Comparison of ENCODE assay signal across 8 mouse cellular contexts in the genomic region with DNA sequence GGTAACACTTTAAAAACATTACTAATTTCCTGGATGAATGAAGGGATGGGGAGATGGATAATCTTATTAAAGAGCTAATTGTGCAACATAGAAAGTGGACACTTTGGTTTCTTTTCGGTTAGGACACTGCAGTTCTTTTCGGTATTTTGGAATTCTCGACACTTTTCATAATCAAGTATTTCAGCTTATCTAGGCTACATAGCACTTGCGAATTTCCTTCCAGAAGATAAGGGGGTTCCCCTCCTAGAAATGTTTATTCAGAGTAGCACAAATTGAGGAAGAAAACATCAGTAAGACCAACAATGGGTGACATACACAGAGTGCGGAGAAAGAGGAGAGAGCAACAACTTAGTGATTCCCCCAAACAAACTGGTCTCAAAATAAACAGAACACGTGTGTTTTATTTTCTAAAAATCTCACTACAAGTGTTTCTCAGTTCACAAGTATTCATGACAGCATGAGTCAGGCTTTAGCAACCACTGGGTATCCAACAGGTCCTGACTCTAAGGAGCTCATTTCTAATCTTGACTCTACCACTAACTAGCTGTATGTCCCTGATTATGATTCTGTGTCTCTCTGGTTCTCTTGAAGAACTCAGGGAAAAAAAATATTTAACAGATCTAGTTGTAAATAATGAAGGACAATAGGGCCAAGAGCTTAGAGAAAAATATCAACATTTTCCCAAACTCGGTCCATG. TPM values are rescaled to one million over a fixed set of nuclear protein-coding genes. Genes with fewer than 3 reads are reported as not detected.
DNase-seq lines count a peak whose midpoint lies in the region; ATAC-seq and TF ChIP-seq lines count a peak whose summit lies in the region.

No protein-coding gene starts in this region.

- WGBS in heart, embryonic 12.5 days: 46% methylated on average over 7 of the region's 7 CpGs
- WGBS in bone marrow, adult 2 months: 21% methylated on average over 7 of the region's 7 CpGs
- WGBS in hindbrain, embryonic 13.5 days: 87% methylated on average over 7 of the region's 7 CpGs
- 83% methylated on average over 7 of the region's 7 CpGs for WGBS in midbrain, embryonic 13.5 days

- H3K27ac ChIP-seq in heart, embryonic 12.5 days (ENCODE audit: poor library complexity, severe bottlenecking): no peak overlapping the region
- no peak overlapping the region for H3K27ac ChIP-seq in bone marrow, adult 2 months (ENCODE audit: control insufficient read depth, insufficient read depth, low read depth, low read length, poor library complexity)
- no peak overlapping the region for H3K27ac ChIP-seq in hindbrain, embryonic 13.5 days
- H3K27ac ChIP-seq in midbrain, embryonic 13.5 days: no peak overlapping the region

- no peaks in the 10 kb centered on the region for H3K36me3 ChIP-seq in heart, embryonic 12.5 days
- H3K36me3 ChIP-seq in hindbrain, embryonic 13.5 days: 0 out of 2 replicates have a peak, but pooled peaks cover 4% of the 10 kb centered on the region
- H3K36me3 ChIP-seq in midbrain, embryonic 13.5 days: no peaks in the 10 kb centered on the region

- no peaks in the 10 kb centered on the region for H3K27me3 ChIP-seq in heart, embryonic 12.5 days (replicated peaks)
- no peaks in the 10 kb centered on the region for H3K27me3 ChIP-seq in hindbrain, embryonic 13.5 days
- H3K27me3 ChIP-seq in midbrain, embryonic 13.5 days: no peaks in the 10 kb centered on the region

- no peak for TF ChIP-seq CTCF in bone marrow, adult 2 months (IDR thresholded peaks at IDR 0.05; ENCODE audit: control insufficient read depth, insufficient read depth, low read length)

- peak overlapping the region; percentile 78 for H3K4me3 ChIP-seq in heart, embryonic 12.5 days
- peak overlapping the region; percentile 31 for H3K4me3 ChIP-seq in bone marrow, adult 2 months (replicated peaks; ENCODE audit: control insufficient read depth, low read depth, low read length)
- peak overlapping the region; percentile 79 for H3K4me3 ChIP-seq in hindbrain, embryonic 13.5 days
- H3K4me3 ChIP-seq in midbrain, embryonic 13.5 days (replicated peaks): peak overlapping the region; percentile 71

- peak overlapping the region; percentile 93; the same call in 1 of the 2 replicates for H3K9ac ChIP-seq in heart, embryonic 12.5 days
- peak overlapping the region; percentile 89 for H3K9ac ChIP-seq in hindbrain, embryonic 13.5 days
- peak overlapping the region; percentile 89; the same call in 1 of the 2 replicates for H3K9ac ChIP-seq in midbrain, embryonic 13.5 days (replicated peaks)

- H3K9me3 ChIP-seq in heart, embryonic 12.5 days (replicated peaks): no peaks in the 10 kb centered on the region
- H3K9me3 ChIP-seq in hindbrain, embryonic 13.5 days: no peaks in the 10 kb centered on the region
- no peaks in the 10 kb centered on the region for H3K9me3 ChIP-seq in midbrain, embryonic 13.5 days

- no peak for DNase-seq in heart, postnatal 25 days (ENCODE audit: low spot score)
- DNase-seq in frontal cortex, postnatal 25 days (ENCODE audit: low spot score in 2 of 2): no peak
- DNase-seq in yolk sac, embryonic 10.5 days (ENCODE audit: low spot score): no peak
- no peak for DNase-seq in adrenal gland, postnatal 25 days

- ATAC-seq in heart, embryonic 12.5 days (ENCODE audit: insufficient number of reproducible peaks, low FRiP score): no peak
- no peak for ATAC-seq in hindbrain, embryonic 13.5 days (ENCODE audit: low FRiP score)
- ATAC-seq in midbrain, embryonic 13.5 days: no peak

- no peak for TF ChIP-seq POLR2A in bone marrow, adult 2 months (IDR thresholded peaks at IDR 0.05; ENCODE audit: borderline replicate concordance, control insufficient read depth, low read depth, low read length)

- intact Hi-C loops in heart, postnatal 25 days (cut with DNase I): loop anchor here (5.0 kb wide), 1 partner anchor 309 kb away; no protein-coding TSS in a partner anchor

- H3K4me2 ChIP-seq in heart, embryonic 12.5 days: peak overlapping the region; percentile 88
- peak overlapping the region; percentile 76 for H3K4me2 ChIP-seq in hindbrain, embryonic 13.5 days
- peak overlapping the region; percentile 66 for H3K4me2 ChIP-seq in midbrain, embryonic 13.5 days (replicated peaks)

- H3K4me1 ChIP-seq in heart, embryonic 12.5 days (replicated peaks): peaks cover 26% of the 10 kb centered on the region
- peaks cover 2% of the 10 kb centered on the region for H3K4me1 ChIP-seq in bone marrow, adult 2 months (ENCODE audit: control insufficient read depth, insufficient read depth, low read length)
- peaks cover 28% of the 10 kb centered on the region for H3K4me1 ChIP-seq in hindbrain, embryonic 13.5 days (replicated peaks)
- peaks cover 30% of the 10 kb centered on the region for H3K4me1 ChIP-seq in midbrain, embryonic 13.5 days (replicated peaks)

RNA-seq across cellular contexts. Expression of gene Cat, which starts 1.5 kb away (rescaled TPM):
- 87.3 and 89.1 TPM in 2 replicates for polyA plus RNA-seq in heart, embryonic 12.5 days (2016; fragmentation: Nextera tagmentation; extraction: Ambion mirVana)
- 100 to 1,000 TPM; 199 to 201 TPM for total RNA-seq in heart, postnatal 25 days (2021)
- polyA plus RNA-seq in bone marrow, adult 2 months (2011; ENCODE audit: insufficient read depth, insufficient read length, low replicate concordance, missing spikeins): 59.9 and 62.6 TPM in 2 replicates
- polyA plus RNA-seq in hindbrain, embryonic 13.5 days (2015; fragmentation: Nextera tagmentation; extraction: Ambion mirVana): 74.1 and 77.8 TPM in 2 replicates
- polyA plus RNA-seq in midbrain, embryonic 13.5 days (2015; fragmentation: Nextera tagmentation; extraction: Ambion mirVana): 80.8 and 81.4 TPM in 2 replicates
- total RNA-seq in adrenal gland, postnatal 25 days (2021): 332 and 416 TPM in 2 replicates
